Mouse (Mus musculus) hindbrain, embryonic 16.5 days (tissue): ENCODE results near the gene Slc9c1. TPM values are rescaled to one million over a fixed set of nuclear protein-coding genes. Genes with fewer than 3 reads are reported as not detected.
"Not testable (repeated sequence)": the region's sequence is repeated elsewhere in the genome, so short reads cannot be mapped to it uniquely, and the experiment has no call there.

ENCODE experiments used
- ATAC-seq: fragments of 200-750 bp; cut with Nextera tagmentation; 2 replicates; pipeline ENCODE4 v1.8.0; 2017; ENCODE audit warnings: moderate TSS enrichment, moderate library complexity
- H3K27ac ChIP-seq: fragments of 300-500 bp; sonication (generic); 2 replicates; pipeline ENCODE4 v1.5.1; 2014; ENCODE audit warnings: low read depth, mild to moderate bottlenecking, control low read depth, low read length, moderate library complexity
- H3K27me3 ChIP-seq: fragments of 300-500 bp; sonication (generic); replicated peaks from 2 replicates; pipeline ENCODE4 v1.6.1; 2014; ENCODE audit warnings: low read length; ENCODE audit not compliant: control insufficient read depth, insufficient read depth
- H3K36me3 ChIP-seq: fragments of 300-500 bp; sonication (generic); 2 replicates; pipeline ENCODE4 v1.6.1; 2014; ENCODE audit warnings: mild to moderate bottlenecking, low read length, moderate library complexity, mixed read lengths; ENCODE audit not compliant: control insufficient read depth, insufficient read depth
- H3K4me1 ChIP-seq: fragments of 300-500 bp; sonication (generic); 2 replicates; pipeline ENCODE4 v1.6.1; 2014; ENCODE audit warnings: low read depth, low read length; ENCODE audit not compliant: control insufficient read depth, insufficient read depth
- H3K4me2 ChIP-seq: fragments of 300-500 bp; sonication (generic); 2 replicates; pipeline ENCODE4 v1.6.1; 2014; ENCODE audit warnings: mild to moderate bottlenecking, low read length, control low read depth, moderate library complexity
- H3K4me3 ChIP-seq: fragments of 300-500 bp; sonication (generic); 2 replicates; pipeline ENCODE4 v1.5.1; 2014; ENCODE audit warnings: mild to moderate bottlenecking, low read length, control low read depth, moderate library complexity
- H3K9ac ChIP-seq: fragments of 300-500 bp; sonication (generic); 2 replicates; pipeline ENCODE4 v1.6.1; 2014; ENCODE audit warnings: low read depth, mild to moderate bottlenecking, control low read depth, low read length, moderate library complexity
- H3K9me3 ChIP-seq: fragments of 300-500 bp; sonication (generic); 2 replicates; pipeline ENCODE4 v1.6.1; 2014; ENCODE audit warnings: mild to moderate bottlenecking, low read length, moderate library complexity; ENCODE audit not compliant: control insufficient read depth
- WGBS: fragments of 180-500 bp; shearing (Covaris S2); extraction: QIAGEN DNeasy Blood & Tissue Kit; methylation state at CpG from one replicate; pipeline ENCODE4 v1.1.7; 2014; 5-methylcytosine and 5-hydroxymethylcytosine counted together
- polyA plus RNA-seq: library from polyadenylated mRNA; unstranded; fragments of >200 nt; fragmentation: Nextera tagmentation; extraction: Ambion mirVana; gene quantifications from 2 replicates; pipeline ENCODE4 v1.2.1, GENCODE M21; 2015

The Slc9c1 gene
- not detected in 2 replicates for polyA plus RNA-seq

DNA sequence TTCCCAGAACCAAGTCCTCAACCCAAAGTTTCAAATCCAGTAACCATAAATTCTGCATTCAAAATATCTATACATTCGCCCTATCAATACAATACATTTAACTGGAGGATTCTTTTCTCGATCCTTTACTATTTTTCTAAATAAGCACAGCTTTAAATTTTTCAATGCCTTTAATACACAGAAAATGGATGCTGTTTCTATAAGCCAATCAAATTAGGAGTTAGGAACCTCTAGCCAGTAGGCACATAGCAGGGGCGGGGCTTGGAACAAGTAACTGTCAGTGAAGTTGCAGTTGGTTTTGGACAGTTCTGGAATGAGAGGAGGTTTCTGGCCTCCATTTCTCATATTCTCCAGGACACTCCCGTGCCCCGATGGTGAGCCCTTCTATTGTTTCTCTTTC is at the start of gene Slc9c1:
Slc9c1 (plus strand) TSS at position 301 of the 400 bp plus-strand sequence.
- Histone ChIP-seq H3K27ac (no peak within 1 kb of the TSS), H3K27me3 (no peaks in the 10 kb centered on the region), H3K4me3 (no peak within 1 kb of the TSS), H3K36me3 (no peaks in the 10 kb centered on the region), H3K9me3 (no peaks in the 10 kb centered on the region), H3K4me2 (no peak within 1 kb of the TSS), H3K9ac (no peak within 1 kb of the TSS), H3K4me1 (no peaks in the 10 kb centered on the region)
- ATAC-seq = no peak
- 96% methylated on average over 5 of the region's 5 CpGs for WGBS

DNA sequence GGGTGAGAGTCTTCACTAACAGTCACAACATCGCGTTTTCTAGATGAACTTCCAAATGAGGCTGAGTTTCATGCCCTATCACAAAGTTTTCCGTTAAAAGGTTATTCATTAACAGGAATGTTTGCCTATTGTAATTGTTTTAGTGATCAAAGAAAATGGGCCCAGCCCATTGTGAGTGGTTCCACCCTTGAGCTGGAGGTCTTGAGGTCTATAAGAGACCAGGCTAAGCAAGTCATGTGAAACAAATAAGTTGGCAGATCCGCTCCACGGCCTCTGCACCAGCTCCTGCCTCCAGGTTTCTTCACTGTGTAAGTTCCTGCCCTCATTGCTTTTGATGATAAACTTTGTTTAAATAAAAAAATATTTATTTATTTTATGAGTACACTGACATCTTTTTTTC is 42.2 kb upstream of the Slc9c1 start, which contains the start of gene Gm609:
Gm609 (minus strand) TSS at position 43 of the 400 bp plus-strand sequence.
- no peaks in the 10 kb centered on the region for H3K9me3 ChIP-seq
- H3K9ac ChIP-seq = no peak within 1 kb of the TSS
- H3K4me2 ChIP-seq = no peak within 1 kb of the TSS
- H3K4me1 ChIP-seq = no peaks in the 10 kb centered on the region
- H3K4me3 ChIP-seq = no peak within 1 kb of the TSS
- H3K36me3 ChIP-seq = no peaks in the 10 kb centered on the region
- no peak for ATAC-seq
- no peak within 1 kb of the TSS for H3K27ac ChIP-seq
- 75% methylated on average over 5 of the region's 5 CpGs for WGBS
- no peaks in the 10 kb centered on the region for H3K27me3 ChIP-seq

GRCm38 (mm10) chr16:45495326-45495725 is 39.8 kb upstream of the Slc9c1 start:
- Histone ChIP-seq H3K4me3 (no peak overlapping the region), H3K4me2 (no peak overlapping the region), H3K36me3 (no peaks in the 10 kb centered on the region), H3K4me1 (no peaks in the 10 kb centered on the region), H3K27ac (no peak overlapping the region), H3K9me3 (no peaks in the 10 kb centered on the region), H3K9ac (no peak overlapping the region), H3K27me3 (no peaks in the 10 kb centered on the region)
- no peak for ATAC-seq
- WGBS = 80% methylated on average over 1 of the region's 1 CpGs

- Histone ChIP-seq H3K36me3 (no peaks in the 10 kb centered on the region), H3K4me1 (no peaks in the 10 kb centered on the region), H3K4me2 (no peak overlapping the region), H3K9me3 (no peaks in the 10 kb centered on the region), H3K4me3 (no peak overlapping the region), H3K27ac (no peak overlapping the region), H3K9ac (no peak overlapping the region), H3K27me3 (no peaks in the 10 kb centered on the region)
- no peak for ATAC-seq
- WGBS = 88% methylated on average over 5 of the region's 5 CpGs
Measured at GRCm38 (mm10) chr16:45525551-45525950, 9.6 kb upstream of the Slc9c1 start.

GRCm38 (mm10) chr16:45531950-45532349 is 3.2 kb upstream of the Slc9c1 start, which contains the start of gene Gm17783:
Gene Gm17783, minus strand, starts transcription at chr16:45532050.
- H3K9ac ChIP-seq = no peak within 1 kb of the TSS
- WGBS = 85% methylated on average over 4 of the region's 4 CpGs
- H3K9me3 ChIP-seq = no peaks in the 10 kb centered on the region

GRCm38 (mm10) chr16:45538342-45538741 is 3.2 kb downstream of the Slc9c1 start:
- H3K9ac ChIP-seq, H3K9me3 ChIP-seq, H3K27me3 ChIP-seq, H3K36me3 ChIP-seq, H3K4me2 ChIP-seq, H3K4me1 ChIP-seq, H3K27ac ChIP-seq, ATAC-seq, H3K4me3 ChIP-seq: not testable (repeated sequence)
- 75% methylated on average over 1 of the region's 1 CpGs for WGBS

More at GRCm38 (mm10) chr16:45531950-45532349, 3.2 kb upstream of the Slc9c1 start, which contains the start of gene Gm17783:
- no peaks in the 10 kb centered on the region for H3K4me1 ChIP-seq
- H3K27ac ChIP-seq = no peak within 1 kb of the TSS
- no peaks in the 10 kb centered on the region for H3K27me3 ChIP-seq
- no peak for ATAC-seq
- H3K4me3 ChIP-seq = no peak within 1 kb of the TSS
- H3K4me2 ChIP-seq = no peak within 1 kb of the TSS
- no peaks in the 10 kb centered on the region for H3K36me3 ChIP-seq

GRCm38 (mm10) chr16:45542108-45542507 is 7.0 kb downstream of the Slc9c1 start:
- Histone ChIP-seq H3K27ac (no peak overlapping the region), H3K36me3 (no peaks in the 10 kb centered on the region), H3K9ac (no peak overlapping the region), H3K4me2 (no peak overlapping the region), H3K9me3 (no peaks in the 10 kb centered on the region), H3K4me3 (no peak overlapping the region), H3K4me1 (no peaks in the 10 kb centered on the region), H3K27me3 (no peaks in the 10 kb centered on the region)
- no peak for ATAC-seq

DNA sequence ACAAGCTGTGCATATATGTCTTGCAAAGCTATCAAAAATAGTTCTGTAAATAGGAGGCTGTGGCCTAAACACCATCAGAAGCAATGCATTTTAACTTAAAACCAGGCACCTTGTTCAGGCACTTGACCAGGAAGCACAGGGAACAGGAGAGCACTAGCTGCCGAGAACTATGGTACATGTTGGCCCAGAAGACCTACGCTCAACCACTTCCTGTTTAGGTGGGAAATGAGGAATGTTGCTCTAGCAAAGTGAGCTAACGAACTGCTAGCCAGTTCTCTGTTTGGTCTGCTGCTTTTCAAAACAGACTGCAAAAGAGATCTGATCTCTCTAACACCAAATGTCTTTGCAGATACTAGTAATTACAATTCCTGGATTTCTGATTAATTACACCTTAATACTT is 9.2 kb downstream of the Slc9c1 start:
- Histone ChIP-seq H3K4me3 (no peak overlapping the region), H3K9me3 (no peaks in the 10 kb centered on the region), H3K27me3 (no peaks in the 10 kb centered on the region), H3K9ac (no peak overlapping the region), H3K4me2 (no peak overlapping the region), H3K27ac (no peak overlapping the region), H3K36me3 (no peaks in the 10 kb centered on the region), H3K4me1 (no peaks in the 10 kb centered on the region)
- ATAC-seq = no peak
- 91% methylated on average over 3 of the region's 3 CpGs for WGBS

- H3K4me2 ChIP-seq = no peak overlapping the region
- no peak overlapping the region for H3K27ac ChIP-seq
- no peaks in the 10 kb centered on the region for H3K27me3 ChIP-seq
- H3K9ac ChIP-seq = no peak overlapping the region
- H3K36me3 ChIP-seq = no peaks in the 10 kb centered on the region
- ATAC-seq = no peak
- H3K9me3 ChIP-seq = no peaks in the 10 kb centered on the region
- H3K4me3 ChIP-seq = no peak overlapping the region
- H3K4me1 ChIP-seq = no peaks in the 10 kb centered on the region
Measured at GRCm38 (mm10) chr16:45547982-45548381, 12.9 kb downstream of the Slc9c1 start.

DNA sequence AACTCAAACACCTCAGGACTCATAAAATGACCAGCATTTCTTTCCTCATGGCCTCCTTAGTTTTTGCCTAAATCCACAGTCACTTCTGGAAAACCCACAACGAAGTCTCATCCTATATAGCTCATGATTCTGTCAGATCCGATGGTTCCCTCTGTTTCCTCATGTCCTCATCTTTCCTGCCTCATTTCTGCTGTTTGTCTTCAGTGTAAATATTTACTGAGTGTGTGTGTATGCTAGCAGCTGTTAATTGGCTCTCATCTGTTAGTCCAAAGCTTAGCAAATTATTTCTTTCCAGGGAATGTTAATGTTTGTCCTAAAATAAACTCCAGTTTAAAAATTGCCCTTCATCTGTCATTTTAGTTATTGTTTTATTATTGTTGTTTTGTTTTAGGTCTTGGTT is 16.5 kb downstream of the Slc9c1 start:
- no peak overlapping the region for H3K27ac ChIP-seq
- H3K27me3 ChIP-seq = no peaks in the 10 kb centered on the region
- ATAC-seq = no peak
- H3K36me3 ChIP-seq = no peaks in the 10 kb centered on the region
- no peaks in the 10 kb centered on the region for H3K9me3 ChIP-seq
- no peak overlapping the region for H3K4me3 ChIP-seq
- H3K9ac ChIP-seq = no peak overlapping the region
- no peak overlapping the region for H3K4me2 ChIP-seq
- WGBS = 81% methylated on average over 2 of the region's 2 CpGs
- H3K4me1 ChIP-seq = no peaks in the 10 kb centered on the region
